Mouse (Mus musculus): ENCODE results near the gene Macrod1. TPM values are rescaled to one million over a fixed set of nuclear protein-coding genes. Genes with fewer than 3 reads are reported as not detected.
"Not testable (repeated sequence)": the region's sequence is repeated elsewhere in the genome, so short reads cannot be mapped to it uniquely, and the experiment has no call there.

The Macrod1 gene
- total RNA-seq (2014; fragmentation: Nextera tagmentation) (7.8 and 13.6 TPM in 2 replicates), total RNA-seq (2017) (4.5 and 6.3 TPM in 2 replicates)

DNA sequence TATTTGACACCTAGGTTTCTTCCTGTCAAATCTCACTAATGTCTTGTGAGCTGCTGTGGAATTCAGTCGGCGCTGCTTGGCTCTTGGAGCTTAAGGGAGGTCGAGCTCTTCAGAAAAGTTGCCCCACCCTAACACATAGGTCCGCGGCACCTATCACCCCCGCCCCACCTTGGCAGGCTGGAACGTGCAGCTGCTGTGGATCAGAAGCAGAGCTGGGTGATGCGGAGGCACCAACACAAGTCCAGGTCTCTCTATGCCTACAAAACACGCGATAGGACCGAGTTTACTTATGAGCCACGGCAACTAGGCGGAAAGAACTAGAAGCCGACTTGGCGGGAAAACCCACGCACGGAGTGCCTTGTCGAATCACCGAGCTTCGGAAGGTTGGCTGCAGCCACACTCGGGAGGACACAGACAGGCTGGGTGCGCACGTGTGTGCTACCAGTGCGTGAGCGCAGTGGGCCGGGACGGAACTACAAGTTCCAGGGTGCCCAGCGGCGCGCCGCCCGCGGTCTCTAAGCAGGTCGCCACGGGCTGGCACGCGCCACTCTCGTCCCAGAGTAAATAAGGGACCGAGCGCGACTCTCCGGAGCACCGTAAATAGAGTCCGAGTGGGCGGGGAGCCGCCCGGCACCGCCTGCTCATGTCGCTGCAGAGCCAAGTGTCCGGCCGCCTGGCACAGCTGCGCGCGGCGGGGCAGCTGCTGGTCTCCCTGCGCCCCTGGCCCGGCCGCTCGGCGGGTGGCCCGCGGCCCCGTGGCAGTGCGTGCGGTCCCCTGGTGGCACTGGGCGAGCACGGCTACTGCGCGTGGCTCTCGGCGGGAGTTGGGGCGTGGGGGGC is at the start of gene Macrod1:
TSS of gene Macrod1 (plus strand) at position 563 of the 840 bp plus-strand sequence.
- ATAC-seq (replicated peaks; ENCODE audit: poor library complexity, severe bottlenecking), result peak; percentile 79

- ATAC-seq (replicated peaks; ENCODE audit: poor library complexity, severe bottlenecking), result no peak
Measured at GRCm38 (mm10) chr19:7006892-7007593, 49.6 kb upstream of the Macrod1 start.

- no peak for ATAC-seq (replicated peaks; ENCODE audit: poor library complexity, severe bottlenecking)
Measured at GRCm38 (mm10) chr19:7012426-7012825, 44.2 kb upstream of the Macrod1 start.

GRCm38 (mm10) chr19:7013984-7014383 is 42.6 kb upstream of the Macrod1 start:
- no peak for ATAC-seq (replicated peaks; ENCODE audit: poor library complexity, severe bottlenecking)

- no peak for ATAC-seq (replicated peaks; ENCODE audit: poor library complexity, severe bottlenecking)
Measured at GRCm38 (mm10) chr19:7014481-7015135, 42.0 kb upstream of the Macrod1 start.

- peak; percentile 52 for ATAC-seq (replicated peaks; ENCODE audit: poor library complexity, severe bottlenecking)
Measured at GRCm38 (mm10) chr19:7017541-7018457, 38.8 kb upstream of the Macrod1 start.

GRCm38 (mm10) chr19:7018546-7018945 is 38.1 kb upstream of the Macrod1 start:
- ATAC-seq (replicated peaks; ENCODE audit: poor library complexity, severe bottlenecking), result peak; percentile 24

- peak; percentile 68 for ATAC-seq (replicated peaks; ENCODE audit: poor library complexity, severe bottlenecking)
Measured at GRCm38 (mm10) chr19:7019191-7019590, 37.4 kb upstream of the Macrod1 start, which contains the start of gene Fermt3. TSS of gene Fermt3 (minus strand) at chr19:7019469.

GRCm38 (mm10) chr19:7020224-7020641 is 36.4 kb upstream of the Macrod1 start:
- ATAC-seq (replicated peaks; ENCODE audit: poor library complexity, severe bottlenecking), result peak; percentile 53

DNA sequence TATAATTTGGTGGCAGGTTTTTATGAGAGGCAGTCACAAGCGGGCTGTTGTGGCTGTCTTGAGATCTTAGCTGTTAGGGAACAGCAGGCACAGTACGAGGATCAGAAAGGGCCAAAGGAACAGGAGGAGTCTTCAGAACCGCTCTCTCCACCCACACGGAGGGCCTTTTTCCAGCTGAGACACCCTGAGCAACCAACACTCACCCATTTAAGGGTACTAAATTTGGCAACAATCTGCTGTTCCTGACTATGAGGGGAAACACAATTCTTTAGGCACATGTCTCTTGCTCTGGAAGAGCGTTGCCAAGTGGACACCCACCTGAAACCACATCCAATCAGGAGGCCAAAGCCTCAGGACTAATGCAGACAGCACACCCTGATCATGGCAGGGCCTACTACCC is 27.1 kb upstream of the Macrod1 start:
- ATAC-seq (replicated peaks; ENCODE audit: poor library complexity, severe bottlenecking), result no peak

DNA sequence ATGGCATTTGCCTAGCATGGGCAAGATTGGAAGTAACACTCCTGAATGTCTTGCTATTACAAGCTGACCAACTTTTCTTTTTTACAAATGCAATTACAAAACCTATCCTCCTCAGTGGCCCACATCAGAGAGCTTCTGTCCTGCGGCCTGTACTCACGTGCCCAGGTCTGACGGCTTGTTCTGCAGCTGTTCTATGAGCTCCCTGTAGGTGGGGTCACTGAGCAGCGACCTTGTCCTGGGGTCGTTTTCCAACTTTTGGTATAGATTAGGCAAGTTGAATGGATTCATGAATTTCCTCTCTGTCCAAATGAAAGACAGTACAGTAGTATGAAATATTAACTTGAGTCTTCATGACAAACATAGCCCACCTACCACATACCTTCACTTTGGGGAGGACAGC is 22.6 kb upstream of the Macrod1 start:
- no peak for ATAC-seq (replicated peaks; ENCODE audit: poor library complexity, severe bottlenecking)

- ATAC-seq (replicated peaks; ENCODE audit: poor library complexity, severe bottlenecking), result 0 out of 2 replicates have a peak, but pooled peaks have one; percentile 14
Measured at GRCm38 (mm10) chr19:7039088-7039720, 17.4 kb upstream of the Macrod1 start.

DNA sequence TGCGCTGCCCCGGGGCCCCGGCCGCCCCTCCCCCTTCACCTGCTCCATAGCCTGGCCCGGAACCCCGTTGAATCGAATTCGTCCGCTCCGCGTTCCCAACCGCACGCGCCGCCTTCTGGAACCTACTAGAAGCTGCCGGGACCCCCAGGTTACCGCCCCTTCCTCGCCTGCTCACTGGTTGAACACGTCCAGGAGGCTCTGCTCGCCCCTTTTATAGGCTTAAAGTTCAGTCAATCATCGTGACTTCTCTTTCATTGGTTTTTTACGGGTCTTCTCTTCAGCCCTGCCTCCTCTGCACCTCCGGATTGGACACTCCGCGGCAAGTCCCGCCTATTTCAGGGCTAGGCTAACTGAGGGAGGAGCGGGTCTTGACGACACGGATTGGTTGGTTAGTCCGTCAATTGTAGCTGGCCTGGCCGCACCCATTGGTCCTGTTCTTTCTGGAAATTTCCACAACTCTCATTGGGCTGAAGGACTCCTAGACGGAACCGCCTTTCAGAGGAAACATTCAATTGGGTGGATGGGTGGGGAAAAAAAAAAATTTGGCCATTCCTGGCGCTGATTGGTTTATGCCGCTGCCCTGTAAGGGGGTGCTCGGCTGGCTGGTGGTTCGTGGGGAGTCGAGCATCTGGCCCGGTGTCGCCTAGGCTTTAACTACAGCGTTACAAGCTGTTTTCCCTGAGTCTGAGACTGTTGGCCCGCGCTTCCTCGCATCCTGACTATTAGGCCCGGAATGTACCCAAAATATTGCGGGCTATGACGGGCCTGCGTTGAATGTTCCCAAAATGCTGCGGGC is 16.6 kb upstream of the Macrod1 start, which contains the start of gene Stip1:
TSS of gene Stip1 (minus strand) at position 127 of the 796 bp plus-strand sequence.
- peak; percentile 95 for ATAC-seq (replicated peaks; ENCODE audit: poor library complexity, severe bottlenecking)

DNA sequence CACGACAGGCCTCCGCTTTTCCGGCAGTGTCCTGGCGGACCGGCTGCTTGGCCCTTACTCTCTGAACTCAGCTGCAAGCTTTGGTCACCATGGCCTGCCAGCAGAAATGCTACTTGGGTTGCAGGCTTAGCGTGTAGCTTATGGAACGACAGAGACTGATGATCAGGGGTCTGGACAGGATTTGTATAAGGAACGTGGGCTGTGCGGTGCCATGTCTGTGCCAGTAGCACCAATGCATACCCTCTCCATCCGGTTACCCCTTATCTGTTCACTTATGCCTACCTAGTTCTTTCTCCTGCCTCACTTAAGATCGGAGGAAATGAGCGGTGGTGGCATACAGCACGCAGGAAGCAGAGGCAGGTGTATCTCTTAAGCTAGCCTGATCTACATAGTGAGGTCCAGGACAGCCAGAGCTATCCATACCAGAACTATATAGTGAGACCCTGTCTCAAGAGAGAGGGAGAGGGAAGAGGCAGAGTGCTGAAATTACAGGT is 15.9 kb upstream of the Macrod1 start:
- ATAC-seq (replicated peaks; ENCODE audit: poor library complexity, severe bottlenecking), result no peak

GRCm38 (mm10) chr19:7041171-7041570 is 15.4 kb upstream of the Macrod1 start:
- no peak for ATAC-seq (replicated peaks; ENCODE audit: poor library complexity, severe bottlenecking)

DNA sequence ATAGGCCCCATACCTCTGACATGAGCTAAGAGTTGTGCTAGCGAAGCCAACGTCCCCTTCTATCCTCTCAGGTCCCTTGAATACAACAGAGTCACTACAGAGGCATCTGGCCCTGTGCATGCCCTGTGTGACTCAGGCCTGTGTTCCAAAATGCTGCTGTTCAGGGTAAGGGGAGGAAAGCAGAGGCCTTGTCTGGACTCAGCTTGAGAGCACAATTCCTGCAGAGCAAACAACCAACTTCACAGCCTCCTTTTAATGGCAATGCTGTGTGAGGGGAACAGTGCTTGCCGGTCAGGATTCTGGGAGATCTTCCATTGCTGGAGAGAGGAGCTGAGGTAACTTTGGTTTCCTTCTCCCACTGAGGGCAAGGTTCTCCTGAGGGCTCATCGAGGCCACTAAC is 12.3 kb upstream of the Macrod1 start:
- no peak for ATAC-seq (replicated peaks; ENCODE audit: poor library complexity, severe bottlenecking)

DNA sequence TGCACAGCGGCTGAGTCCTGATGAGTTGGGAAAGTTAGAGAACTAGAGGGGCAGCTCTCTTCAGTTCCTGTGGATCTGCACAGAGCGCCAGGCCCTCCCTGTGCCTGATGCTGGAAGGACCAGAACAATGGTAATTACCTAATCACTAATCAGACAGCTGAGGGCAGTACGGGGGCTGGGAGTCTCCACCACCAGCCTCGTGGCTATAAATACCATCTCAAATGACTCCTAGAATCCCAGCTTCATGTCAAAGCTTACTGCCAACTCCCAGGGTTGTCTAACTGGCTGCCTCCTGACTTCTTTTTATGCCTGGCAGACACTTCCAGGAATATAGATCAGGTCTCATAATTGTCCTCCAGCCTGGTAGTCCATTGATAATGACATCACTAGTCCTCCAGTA is 11.9 kb upstream of the Macrod1 start:
- ATAC-seq (replicated peaks; ENCODE audit: poor library complexity, severe bottlenecking), result no peak

- ATAC-seq (replicated peaks; ENCODE audit: poor library complexity, severe bottlenecking), result not testable (repeated sequence)
Measured at GRCm38 (mm10) chr19:7053382-7053781, 3.2 kb upstream of the Macrod1 start.

Measured in granulocyte monocyte progenitor cell, adult 5-6 weeks (primary cell).